Mouse (Mus musculus) stomach, postnatal 0 days (tissue): ENCODE data around the gene Supt3.

Experiments used
- CTCF ChIP-seq: IDR thresholded peaks from 2 replicates; pipeline ENCODE4 v1.5.1; 2016; ENCODE audit warnings: antibody characterized with exemption, low read depth, mild to moderate bottlenecking, moderate library complexity
- EP300 ChIP-seq: optimal IDR thresholded peaks from 2 replicates; pipeline ENCODE3; 2016; ENCODE audit warnings: antibody characterized with exemption

- TF ChIP-seq EP300, result no peak
- TF ChIP-seq CTCF, result no peak
These were observed 5.4 kb downstream of the Supt3 start for GRCm38 (mm10) chr17:44782366-44782765.
